Mouse (Mus musculus) neural tube, embryonic 14.5 days (tissue): ENCODE data around the gene Gm9495. TPM values are rescaled to one million over a fixed set of nuclear protein-coding genes. Genes with fewer than 3 reads are reported as not detected.
"Not testable (repeated sequence)": the region's sequence is repeated elsewhere in the genome, so short reads cannot be mapped to it uniquely, and the experiment has no call there.

Source experiments
- ATAC-seq: fragments of 200-750 bp; cut with Nextera tagmentation; 2 replicates; pipeline ENCODE4 v1.8.0; 2017; ENCODE audit warnings: low read depth, mild to moderate bottlenecking, moderate TSS enrichment, moderate library complexity
- H3K27ac ChIP-seq: fragments of 300-500 bp; sonication (generic); 2 replicates; pipeline ENCODE4 v1.5.1; 2014; ENCODE audit warnings: low read depth, mild to moderate bottlenecking, control low read depth, low read length, moderate library complexity, mixed read lengths
- H3K27me3 ChIP-seq: fragments of 300-500 bp; sonication (generic); 2 replicates; pipeline ENCODE4 v1.6.1; 2014; ENCODE audit warnings: low read length; ENCODE audit not compliant: control insufficient read depth, insufficient read depth
- H3K36me3 ChIP-seq: fragments of 300-500 bp; sonication (generic); 2 replicates; pipeline ENCODE4 v1.6.1; 2014; ENCODE audit warnings: low read length, mixed read lengths; ENCODE audit not compliant: control insufficient read depth, insufficient read depth
- H3K4me1 ChIP-seq: fragments of 300-500 bp; sonication (generic); 2 replicates; pipeline ENCODE4 v1.6.1; 2014; ENCODE audit warnings: low read length; ENCODE audit not compliant: control insufficient read depth, insufficient read depth
- H3K4me2 ChIP-seq: fragments of 300-500 bp; sonication (generic); 2 replicates; pipeline ENCODE4 v1.6.1; 2014; ENCODE audit warnings: mild to moderate bottlenecking, low read depth, low read length, control low read depth
- H3K4me3 ChIP-seq: fragments of 300-500 bp; sonication (generic); 2 replicates; pipeline ENCODE4 v1.5.1; 2014; ENCODE audit warnings: low read depth, low read length, control low read depth, mixed read lengths
- H3K9ac ChIP-seq: fragments of 300-500 bp; sonication (generic); replicated peaks from 2 replicates; pipeline ENCODE4 v1.6.1; 2014; ENCODE audit warnings: low read depth, mild to moderate bottlenecking, control low read depth, low read length, mixed read lengths
- H3K9me3 ChIP-seq: fragments of 300-500 bp; sonication (generic); 2 replicates; pipeline ENCODE4 v1.6.1; 2016; ENCODE audit warnings: low read length; ENCODE audit not compliant: control insufficient read depth
- WGBS: fragments of 180-500 bp; shearing (Covaris S2); extraction: QIAGEN DNeasy Blood & Tissue Kit; methylation state at CpG from one replicate; pipeline ENCODE4 v1.1.7; 2014; 5-methylcytosine and 5-hydroxymethylcytosine counted together
- polyA plus RNA-seq: library from polyadenylated mRNA; unstranded; fragments of >200 nt; fragmentation: Nextera tagmentation; extraction: Ambion mirVana; gene quantifications from 2 replicates; pipeline ENCODE4 v1.2.1, GENCODE M21; 2014

Gm9495 gene
- polyA plus RNA-seq, result not detected in 2 replicates

DNA sequence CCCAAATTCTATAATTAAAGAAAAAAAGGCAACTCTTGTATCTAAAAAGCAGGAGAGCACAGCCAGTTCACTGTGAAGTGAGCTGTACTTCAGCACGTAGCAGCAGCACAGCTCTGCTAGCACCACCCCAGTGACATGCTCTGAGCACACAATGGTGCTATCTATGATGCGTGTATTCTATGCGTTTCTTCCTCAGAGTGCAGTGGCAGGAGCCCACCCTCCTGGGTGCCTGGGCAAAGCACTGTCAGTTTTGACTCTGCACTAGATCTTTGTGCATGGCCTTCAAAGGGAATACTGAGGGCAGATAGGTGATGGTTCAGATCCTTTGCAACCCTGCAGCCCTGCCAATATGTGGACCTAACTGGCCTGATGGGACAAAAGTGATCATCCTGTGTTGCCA, at the start of gene Gm9495:
Gene Gm9495, minus strand, starts transcription at position 101 of the 400 bp plus-strand sequence.
- H3K9me3 ChIP-seq, H3K27me3 ChIP-seq, H3K4me1 ChIP-seq, H3K4me3 ChIP-seq, H3K36me3 ChIP-seq, ATAC-seq, H3K4me2 ChIP-seq, H3K9ac ChIP-seq, H3K27ac ChIP-seq: not testable (repeated sequence)
- 100% methylated on average over 1 of the region's 3 CpGs for WGBS

DNA sequence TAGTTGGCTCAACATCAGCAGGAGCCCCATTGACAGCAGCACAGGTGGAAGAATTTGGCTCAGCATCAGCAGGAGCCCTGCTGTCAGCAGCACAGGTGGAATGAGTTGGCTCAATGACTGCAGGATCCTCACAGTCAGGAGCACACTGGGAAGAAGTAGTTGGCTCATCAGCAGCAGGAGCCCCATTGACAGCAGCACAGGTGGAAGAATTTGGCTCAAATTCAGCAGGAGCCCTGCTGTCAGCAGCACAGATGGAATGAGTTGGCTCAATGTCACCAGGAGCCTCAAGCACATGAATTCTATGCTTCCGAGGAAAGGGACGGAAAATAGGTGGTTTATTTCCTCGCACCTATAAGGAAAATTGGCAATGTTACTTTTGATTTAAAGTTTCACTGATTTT, 21.6 kb upstream of the Gm9495 start:
- ATAC-seq, H3K27me3 ChIP-seq, H3K4me3 ChIP-seq, H3K9ac ChIP-seq, H3K36me3 ChIP-seq, H3K4me1 ChIP-seq, H3K27ac ChIP-seq, H3K4me2 ChIP-seq, H3K9me3 ChIP-seq: not testable (repeated sequence)
- WGBS, result 93% methylated on average over 2 of the region's 3 CpGs

DNA sequence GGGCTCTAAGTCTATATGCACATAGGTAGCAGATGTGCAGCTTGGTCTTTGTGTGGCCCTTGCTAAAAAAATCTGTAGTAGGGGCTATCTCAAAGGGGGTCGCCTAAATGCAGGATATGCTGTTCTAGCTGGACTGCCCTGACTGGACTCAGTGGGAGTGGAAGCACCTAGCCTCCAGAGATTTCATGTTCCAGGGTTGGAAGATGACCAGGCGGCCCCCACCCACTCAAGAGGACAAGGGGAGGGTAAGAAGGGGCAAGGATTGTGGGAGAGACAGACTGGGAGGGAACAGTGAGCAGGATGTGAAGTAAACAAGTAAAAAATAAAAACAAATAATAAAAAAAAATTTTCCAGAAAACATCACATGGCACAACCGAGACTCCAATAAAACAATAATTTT, 33.3 kb downstream of the Gm9495 start:
- not testable (repeated sequence) for H3K4me2 ChIP-seq, H3K27me3 ChIP-seq, H3K9ac ChIP-seq, H3K4me1 ChIP-seq, H3K27ac ChIP-seq, ATAC-seq, H3K4me3 ChIP-seq, H3K9me3 ChIP-seq, H3K36me3 ChIP-seq
- WGBS, result 85% methylated on average over 2 of the region's 3 CpGs

DNA sequence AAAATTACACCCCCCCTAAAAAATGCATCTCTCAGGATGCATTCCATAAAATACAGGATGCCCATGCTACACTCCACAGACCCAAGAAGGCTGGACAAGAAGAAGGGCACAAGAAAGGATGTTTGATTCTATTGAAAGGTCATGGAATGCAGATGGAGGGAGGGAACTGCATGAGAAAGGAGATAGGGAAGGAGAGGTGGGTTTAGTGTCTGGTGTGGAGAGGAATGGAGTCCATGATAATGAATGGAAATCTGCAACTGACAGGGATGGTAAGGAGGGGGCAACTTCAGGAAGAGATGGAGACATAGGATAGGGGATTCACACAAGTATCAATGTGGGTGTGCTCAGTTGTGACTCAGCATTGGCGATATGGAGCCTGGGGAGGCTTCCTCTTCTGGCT, 39.0 kb downstream of the Gm9495 start:
- Histone ChIP-seq H3K9me3 (no peaks in the 10 kb centered on the region), H3K36me3 (no peaks in the 10 kb centered on the region), H3K4me2 (no peak overlapping the region), H3K4me1 (no peaks in the 10 kb centered on the region), H3K27me3 (no peaks in the 10 kb centered on the region), H3K9ac (no peak overlapping the region), H3K4me3 (no peak overlapping the region), H3K27ac (no peak overlapping the region)
- ATAC-seq, result no peak
- 100% methylated on average over 1 of the region's 1 CpGs for WGBS

DNA sequence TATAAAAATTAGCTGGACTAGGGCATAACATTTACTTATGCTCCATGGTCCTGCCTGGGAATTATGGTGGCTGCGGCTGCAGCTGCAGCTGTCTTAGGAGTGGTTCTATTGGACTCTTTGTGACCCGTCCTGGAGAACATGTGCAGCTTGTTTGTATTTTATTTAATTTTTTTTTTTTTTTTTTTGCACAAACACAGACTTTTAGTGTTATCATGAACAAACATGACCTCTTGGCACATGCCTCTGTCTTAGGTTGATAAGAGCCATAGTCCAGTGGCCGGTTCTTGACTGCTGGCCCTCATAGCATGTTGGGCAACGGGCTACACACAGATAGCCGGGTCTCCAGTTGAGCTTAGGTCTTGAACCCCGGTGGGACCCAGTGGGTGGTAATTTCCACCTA, 48.6 kb downstream of the Gm9495 start:
- no peaks in the 10 kb centered on the region for H3K9me3 ChIP-seq
- WGBS, result 92% methylated on average over 6 of the region's 6 CpGs
- H3K27me3 ChIP-seq, result no peaks in the 10 kb centered on the region
- no peak overlapping the region for H3K4me2 ChIP-seq
- ATAC-seq, result no peak
- H3K27ac ChIP-seq, result no peak overlapping the region
- H3K4me3 ChIP-seq, result no peak overlapping the region
- no peaks in the 10 kb centered on the region for H3K4me1 ChIP-seq
- H3K9ac ChIP-seq, result no peak overlapping the region
- H3K36me3 ChIP-seq, result no peaks in the 10 kb centered on the region

DNA sequence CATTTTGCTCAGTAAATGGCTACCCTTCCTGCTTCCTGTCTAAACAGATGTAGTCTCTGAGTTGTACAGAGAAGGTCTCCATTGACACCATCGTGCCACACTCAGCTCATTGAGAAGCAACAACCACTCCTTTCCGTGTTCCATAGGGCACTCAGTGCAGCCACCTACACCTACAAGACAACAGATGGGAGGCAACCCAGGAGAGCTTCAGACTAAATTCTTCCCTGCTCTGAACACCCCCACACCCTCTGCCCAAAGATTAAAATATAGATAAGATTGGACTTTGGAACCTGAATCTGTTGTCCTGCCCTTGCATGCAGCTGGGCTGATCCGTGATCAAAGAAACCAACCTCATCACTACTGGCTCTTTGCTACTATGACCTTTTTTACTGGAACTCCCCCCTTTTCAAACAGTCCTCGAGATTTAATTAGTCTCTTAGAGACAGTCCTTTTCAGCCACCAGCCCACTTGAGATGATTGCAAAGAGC, 53.4 kb downstream of the Gm9495 start:
- Histone ChIP-seq H3K27ac (no peak overlapping the region), H3K27me3 (no peaks in the 10 kb centered on the region), H3K9me3 (no peaks in the 10 kb centered on the region), H3K4me1 (0 out of 2 replicates have a peak, but pooled peaks cover 3% of the 10 kb centered on the region), H3K36me3 (no peaks in the 10 kb centered on the region), H3K4me3 (peak overlapping the region; percentile 45), H3K4me2 (peak overlapping the region; percentile 65), H3K9ac (peak overlapping the region; percentile 63; the same call in 1 of the 2 replicates)
- no peak for ATAC-seq
- 68% methylated on average over 4 of the region's 4 CpGs for whole genome bisulfite sequencing

DNA sequence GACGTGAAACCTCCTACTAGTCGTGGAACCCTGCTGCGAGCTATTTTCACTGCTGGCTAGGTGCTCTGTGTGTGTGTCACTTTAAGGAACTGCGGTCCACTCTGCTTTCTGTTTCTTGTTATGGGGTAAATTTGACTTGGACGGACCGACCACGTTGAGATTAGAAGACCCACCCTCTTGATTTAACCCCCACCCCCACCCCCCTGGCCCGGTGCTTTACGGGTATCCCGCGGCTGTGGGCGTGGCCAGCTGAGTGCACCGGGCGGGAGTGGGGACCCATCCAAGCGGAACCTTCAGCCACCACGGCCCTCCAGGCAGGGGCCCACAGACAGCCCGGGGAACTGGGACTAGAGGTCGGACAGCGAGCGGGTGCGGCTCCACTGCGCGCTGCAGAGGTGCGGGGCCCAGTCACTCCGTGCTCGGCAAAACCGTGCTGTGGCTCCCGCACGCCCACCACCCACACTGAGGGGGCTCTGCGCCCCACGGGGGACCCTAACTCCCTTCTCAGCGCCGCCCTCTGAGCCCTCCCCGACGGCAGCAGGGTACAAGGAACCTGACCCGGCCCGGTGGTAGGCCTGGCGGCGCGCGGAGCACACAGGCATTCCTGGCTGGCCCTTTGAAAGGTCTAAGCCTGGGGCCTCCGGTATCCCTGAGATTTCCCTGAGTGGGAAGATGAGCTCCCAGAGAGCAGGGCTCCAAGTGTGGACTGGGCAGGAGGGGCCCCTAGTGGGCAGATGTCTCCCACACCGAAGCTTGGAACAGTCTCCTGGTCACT, 54.0 kb downstream of the Gm9495 start:
- H3K27me3 ChIP-seq, result no peaks in the 10 kb centered on the region
- 13% methylated on average over 43 of the region's 43 CpGs for WGBS
- H3K4me3 ChIP-seq, result peak overlapping the region; percentile 45
- peak overlapping the region; percentile 63 for H3K9ac ChIP-seq
- H3K4me2 ChIP-seq, result peak overlapping the region; percentile 65
- peak; percentile 15; the same call in 1 of the 2 replicates for ATAC-seq
- H3K36me3 ChIP-seq, result no peaks in the 10 kb centered on the region
- no peaks in the 10 kb centered on the region for H3K9me3 ChIP-seq
- 0 out of 2 replicates have a peak, but pooled peaks cover 8% of the 10 kb centered on the region for H3K4me1 ChIP-seq
- no peak overlapping the region for H3K27ac ChIP-seq

DNA sequence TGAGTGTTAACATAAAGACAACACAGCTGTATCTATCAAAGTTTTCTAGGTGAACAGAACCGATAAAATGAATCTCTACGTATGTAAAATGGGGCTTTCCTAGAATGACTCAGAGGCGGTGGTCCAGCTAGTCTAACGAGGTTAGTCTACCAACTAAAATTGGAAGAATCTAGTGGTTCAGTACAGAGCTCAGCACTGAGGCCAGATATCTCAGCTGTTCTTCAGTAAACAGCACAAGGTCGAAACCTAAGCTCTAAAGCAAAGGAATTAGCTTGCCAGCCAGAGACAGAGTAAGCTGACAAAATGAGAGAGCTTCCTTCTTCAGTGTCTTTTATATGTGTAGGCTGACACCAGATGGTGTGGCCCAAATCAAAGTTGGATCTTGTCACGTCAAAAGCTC, 57.2 kb downstream of the Gm9495 start:
- 88% methylated on average over 6 of the region's 6 CpGs for WGBS
- no peaks in the 10 kb centered on the region for H3K27me3 ChIP-seq
- no peaks in the 10 kb centered on the region for H3K36me3 ChIP-seq
- H3K9ac ChIP-seq, result no peak overlapping the region
- H3K4me1 ChIP-seq, result 0 out of 2 replicates have a peak, but pooled peaks cover 8% of the 10 kb centered on the region
- peaks cover 2% of the 10 kb centered on the region; the same call in 1 of the 2 replicates for H3K9me3 ChIP-seq
- H3K27ac ChIP-seq, result no peak overlapping the region
- no peak overlapping the region for H3K4me3 ChIP-seq
- ATAC-seq, result no peak
- peak overlapping the region; percentile 59; the same call in 1 of the 2 replicates for H3K4me2 ChIP-seq

DNA sequence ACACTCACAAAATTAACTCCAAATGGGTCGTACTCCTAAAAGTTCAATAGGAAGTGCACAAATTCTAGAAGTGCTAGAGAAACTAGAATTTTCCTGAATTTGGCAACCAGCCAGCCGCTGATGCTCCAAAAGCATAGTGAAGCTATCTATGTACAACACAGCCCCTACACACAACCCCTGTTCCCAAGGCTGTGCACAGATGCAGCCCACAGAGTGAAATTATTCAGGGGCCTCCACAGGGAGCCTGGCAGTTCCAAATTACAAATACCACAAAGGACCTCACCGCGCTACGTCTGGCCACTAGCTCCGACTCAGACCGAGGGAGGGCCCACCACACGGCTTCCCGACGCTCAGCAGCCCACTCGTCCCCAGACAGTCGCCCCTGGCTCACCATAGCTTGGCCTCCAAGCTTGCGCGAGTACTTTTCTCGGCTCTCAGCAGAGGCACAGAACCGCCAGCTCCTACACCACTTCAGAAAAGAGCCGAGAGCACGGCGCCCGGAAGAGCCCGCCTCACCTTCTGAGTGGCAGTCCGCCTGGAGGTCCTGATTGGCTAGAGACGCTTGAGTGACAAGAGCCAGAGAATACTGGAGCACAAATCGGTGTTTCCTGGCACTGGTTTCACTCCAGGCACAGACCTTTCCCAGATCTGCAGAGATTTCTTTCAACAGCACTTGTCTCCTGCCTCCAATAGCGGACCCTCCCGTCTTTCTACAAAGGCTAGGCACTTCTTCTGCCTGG, 58.1 kb downstream of the Gm9495 start:
- H3K9me3 ChIP-seq, result peaks cover 2% of the 10 kb centered on the region; the same call in 1 of the 2 replicates
- WGBS, result 1% methylated on average over 26 of the region's 26 CpGs
- H3K4me3 ChIP-seq, result peak overlapping the region; percentile 76
- peak overlapping the region; percentile 95 for H3K27ac ChIP-seq
- no peaks in the 10 kb centered on the region for H3K36me3 ChIP-seq
- peak; percentile 100 for ATAC-seq
- peak overlapping the region; percentile 59 for H3K4me2 ChIP-seq
- peak overlapping the region; percentile 85 for H3K9ac ChIP-seq
- H3K27me3 ChIP-seq, result no peaks in the 10 kb centered on the region
- H3K4me1 ChIP-seq, result 0 out of 2 replicates have a peak, but pooled peaks cover 8% of the 10 kb centered on the region
